Mouse (Mus musculus): Measurements from ENCODE around the gene Il1r1. TPM values are rescaled to one million over a fixed set of nuclear protein-coding genes. Genes with fewer than 3 reads are reported as not detected.

Gene Il1r1
- polyA plus RNA-seq, 1 experiment from 2014 or later: 7.5 TPM

DNA sequence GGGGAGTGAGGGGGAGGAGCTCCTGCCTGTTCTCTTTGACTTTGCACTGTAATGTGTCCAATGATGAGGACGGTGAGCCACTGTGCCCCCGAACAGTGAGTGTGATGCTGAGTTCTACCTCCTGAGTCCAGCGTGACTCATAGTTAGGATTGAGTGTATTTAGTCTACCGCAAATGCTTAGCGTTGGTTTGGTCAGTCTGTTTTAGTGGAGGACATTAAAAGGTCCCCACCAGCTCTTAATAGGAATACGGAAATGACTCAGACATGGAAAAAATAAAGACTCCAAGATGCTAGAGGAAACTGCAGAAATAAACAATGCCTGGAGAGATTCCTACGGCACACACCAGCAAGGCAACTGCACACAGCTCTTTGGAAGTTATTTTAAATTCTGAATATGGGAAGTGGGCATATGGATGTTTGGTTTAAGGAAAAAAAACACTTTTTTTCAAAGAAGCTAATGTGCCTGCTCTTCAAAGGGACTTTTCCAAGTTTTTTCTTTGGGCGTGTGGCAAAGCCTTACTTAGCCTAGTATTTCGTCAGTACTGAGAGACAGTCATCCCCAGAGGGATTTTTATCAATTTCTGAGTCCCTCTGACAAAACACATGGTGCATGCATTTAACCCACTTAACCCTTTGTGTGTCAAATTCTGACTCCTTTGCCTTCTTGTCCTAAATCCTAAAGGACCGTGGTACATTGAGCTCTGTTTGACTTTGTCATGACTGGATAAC, 50.6 kb downstream of the Il1r1 start:
- Histone ChIP-seq H3K36me3 (no peaks in the 10 kb centered on the region), H3K4me3 (replicated peaks) (no peak overlapping the region), H3K9ac (no peak overlapping the region), H3K9me3 (no peaks in the 10 kb centered on the region), H3K4me2 (replicated peaks) (no peak overlapping the region), H3K27ac (no peak overlapping the region), H3K27me3 (replicated peaks) (no peaks in the 10 kb centered on the region), H3K4me1 (replicated peaks) (no peaks in the 10 kb centered on the region)
- WGBS: 60% methylated on average over 10 of the region's 10 CpGs
- ATAC-seq: no peak

DNA sequence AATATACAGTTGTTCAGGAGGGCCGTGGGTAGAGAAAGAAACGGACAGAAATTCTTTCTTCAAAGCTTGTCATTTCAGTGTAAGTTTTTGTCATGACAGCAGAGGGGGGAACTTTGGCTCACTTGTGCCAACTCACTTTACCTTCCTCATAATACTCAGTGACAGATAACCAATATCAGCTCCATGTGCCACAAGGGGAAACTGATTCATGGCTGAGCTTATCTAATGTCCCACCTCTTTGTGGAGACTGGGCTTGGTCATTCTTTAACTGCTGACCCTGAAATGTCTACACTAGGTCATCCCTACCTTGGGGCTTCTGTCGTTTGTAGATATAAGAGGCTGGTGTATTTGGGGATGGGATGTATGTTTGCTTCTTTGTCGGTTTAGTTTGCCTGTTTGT, 53.1 kb downstream of the Il1r1 start:
- no peaks in the 10 kb centered on the region for H3K27me3 ChIP-seq (replicated peaks)
- ATAC-seq: no peak
- H3K4me1 ChIP-seq (replicated peaks): no peaks in the 10 kb centered on the region
- WGBS: 68% methylated on average over 4 of the region's 4 CpGs
- no peak overlapping the region for H3K4me3 ChIP-seq (replicated peaks)
- no peaks in the 10 kb centered on the region for H3K36me3 ChIP-seq
- H3K4me2 ChIP-seq (replicated peaks): no peak overlapping the region
- no peak overlapping the region for H3K9ac ChIP-seq
- no peaks in the 10 kb centered on the region for H3K9me3 ChIP-seq
- no peak overlapping the region for H3K27ac ChIP-seq

DNA sequence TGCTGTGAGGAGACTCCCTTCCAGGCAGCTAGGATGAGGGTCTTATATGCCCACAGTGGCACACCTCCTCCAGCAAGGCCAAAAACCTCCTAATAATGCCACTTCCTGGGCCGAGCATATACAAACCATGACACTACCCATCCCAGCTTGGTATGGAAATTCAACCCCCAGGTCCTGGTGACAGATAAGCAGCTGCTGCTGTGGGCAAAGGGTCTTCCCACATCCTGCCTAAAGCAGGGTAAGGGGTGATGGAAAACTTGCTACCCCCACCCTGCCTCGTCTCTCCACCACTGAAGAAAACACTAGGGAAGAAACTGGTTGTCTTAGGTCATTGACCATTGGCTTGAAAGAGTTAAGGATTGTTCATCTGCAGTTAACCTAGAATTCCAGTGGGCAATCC, 53.8 kb downstream of the Il1r1 start:
- Histone ChIP-seq H3K4me3 (replicated peaks) (no peak overlapping the region), H3K27ac (no peak overlapping the region), H3K36me3 (no peaks in the 10 kb centered on the region), H3K27me3 (replicated peaks) (no peaks in the 10 kb centered on the region), H3K9me3 (no peaks in the 10 kb centered on the region), H3K4me1 (replicated peaks) (no peaks in the 10 kb centered on the region), H3K9ac (no peak overlapping the region), H3K4me2 (replicated peaks) (no peak overlapping the region)
- ATAC-seq: no peak
- 85% methylated on average over 2 of the region's 2 CpGs for WGBS

DNA sequence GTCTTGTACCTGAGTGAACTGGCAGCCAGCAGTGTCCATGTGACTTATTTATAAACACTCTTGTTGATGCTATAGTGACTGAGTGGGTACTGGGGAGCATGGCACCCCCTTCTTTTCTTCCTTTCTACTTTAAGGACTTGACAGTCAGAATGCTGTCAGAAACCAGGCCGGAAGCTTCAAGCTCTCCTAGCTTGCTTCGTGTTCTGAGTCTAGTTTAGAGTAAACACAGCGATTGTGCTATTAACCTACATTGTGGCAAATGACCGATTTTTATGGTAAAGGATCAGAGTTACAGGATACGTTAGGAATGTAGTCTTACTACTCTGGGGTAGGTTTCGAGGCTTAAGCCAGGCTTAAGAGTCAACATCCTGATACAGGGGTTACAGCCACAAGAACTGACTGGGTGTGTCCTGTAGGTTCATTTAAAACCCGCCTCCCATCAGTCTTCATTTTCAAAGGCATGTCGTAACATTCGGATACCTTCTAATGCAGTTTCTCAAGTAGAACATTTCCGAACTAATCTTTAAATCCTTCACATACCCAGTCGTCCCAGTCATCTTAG, 54.4 kb downstream of the Il1r1 start:
- Histone ChIP-seq H3K4me1 (replicated peaks) (no peaks in the 10 kb centered on the region), H3K27ac (no peak overlapping the region), H3K4me3 (replicated peaks) (no peak overlapping the region), H3K9ac (no peak overlapping the region), H3K27me3 (replicated peaks) (no peaks in the 10 kb centered on the region), H3K36me3 (no peaks in the 10 kb centered on the region), H3K9me3 (no peaks in the 10 kb centered on the region), H3K4me2 (replicated peaks) (no peak overlapping the region)
- 63% methylated on average over 11 of the region's 11 CpGs for WGBS
- ATAC-seq: peak; percentile 77

DNA sequence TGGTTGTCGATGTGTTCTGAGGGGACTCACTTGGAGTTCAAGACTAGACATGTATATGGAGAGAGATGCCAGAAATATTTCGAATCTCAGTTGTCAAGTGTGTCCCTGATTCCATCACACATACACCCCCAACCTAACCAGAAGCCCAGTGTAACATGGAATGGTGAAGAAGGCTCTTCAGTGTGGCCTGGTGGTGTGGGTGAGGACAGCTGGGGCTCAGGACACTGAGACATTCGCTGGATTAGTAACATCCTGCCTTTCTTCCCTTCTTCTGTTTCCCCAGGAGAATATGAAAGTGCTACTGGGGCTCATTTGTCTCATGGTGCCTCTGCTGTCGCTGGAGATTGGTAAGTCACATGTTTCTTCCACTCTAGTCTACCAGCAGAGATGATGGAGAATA, 57.1 kb downstream of the Il1r1 start:
- Histone ChIP-seq H3K4me3 (replicated peaks) (no peak overlapping the region), H3K4me1 (replicated peaks) (no peaks in the 10 kb centered on the region), H3K9ac (no peak overlapping the region), H3K36me3 (no peaks in the 10 kb centered on the region), H3K4me2 (replicated peaks) (no peak overlapping the region), H3K9me3 (no peaks in the 10 kb centered on the region), H3K27ac (no peak overlapping the region), H3K27me3 (replicated peaks) (no peaks in the 10 kb centered on the region)
- no peak for ATAC-seq
- 86% methylated on average over 4 of the region's 4 CpGs for WGBS

DNA sequence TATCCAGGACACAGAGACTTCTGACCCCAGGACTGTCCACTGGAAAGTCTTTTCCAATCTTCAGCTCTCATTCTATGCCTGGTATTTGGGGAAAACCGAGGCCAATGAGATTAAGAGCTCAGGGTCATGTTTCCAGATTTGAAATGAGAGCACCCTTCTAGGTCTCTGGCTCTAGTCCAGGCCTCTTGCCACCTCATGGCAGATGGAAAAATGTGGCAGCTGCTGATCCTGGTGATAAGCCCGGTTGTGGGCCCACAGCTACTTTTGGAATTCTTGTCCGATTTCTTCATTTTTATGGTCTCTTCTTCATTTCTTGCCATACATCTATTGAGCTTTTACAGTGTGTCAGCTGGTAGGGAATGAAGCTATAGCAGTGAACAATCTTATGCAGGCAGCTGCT, 57.5 kb downstream of the Il1r1 start:
- Histone ChIP-seq H3K9me3 (no peaks in the 10 kb centered on the region), H3K4me3 (replicated peaks) (no peak overlapping the region), H3K4me1 (replicated peaks) (no peaks in the 10 kb centered on the region), H3K27ac (no peak overlapping the region), H3K36me3 (no peaks in the 10 kb centered on the region), H3K9ac (no peak overlapping the region), H3K27me3 (replicated peaks) (no peaks in the 10 kb centered on the region), H3K4me2 (replicated peaks) (no peak overlapping the region)
- WGBS: 81% methylated on average over 3 of the region's 3 CpGs
- no peak for ATAC-seq

DNA sequence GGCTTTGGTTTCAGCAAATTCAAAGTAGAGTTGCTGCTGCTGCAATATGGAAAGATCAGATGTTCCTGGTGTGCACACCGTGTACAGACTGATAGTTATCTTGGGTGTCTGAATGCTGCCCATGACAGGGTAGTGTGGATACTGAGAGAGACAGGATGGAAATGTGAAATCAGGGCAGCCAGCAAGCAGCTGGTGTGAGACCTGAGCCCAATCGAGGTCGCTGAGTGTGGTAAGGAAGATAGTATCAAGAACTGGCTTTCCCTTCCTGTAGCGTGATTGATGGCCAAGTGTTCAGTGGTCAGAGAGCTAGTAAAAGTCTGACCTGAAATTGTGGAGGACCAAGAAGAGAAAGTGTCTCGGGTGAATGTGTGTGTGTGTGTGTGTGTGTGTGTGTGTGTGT, 59.1 kb downstream of the Il1r1 start:
- WGBS: 68% methylated on average over 5 of the region's 5 CpGs
- H3K4me2 ChIP-seq (replicated peaks): no peak overlapping the region

DNA sequence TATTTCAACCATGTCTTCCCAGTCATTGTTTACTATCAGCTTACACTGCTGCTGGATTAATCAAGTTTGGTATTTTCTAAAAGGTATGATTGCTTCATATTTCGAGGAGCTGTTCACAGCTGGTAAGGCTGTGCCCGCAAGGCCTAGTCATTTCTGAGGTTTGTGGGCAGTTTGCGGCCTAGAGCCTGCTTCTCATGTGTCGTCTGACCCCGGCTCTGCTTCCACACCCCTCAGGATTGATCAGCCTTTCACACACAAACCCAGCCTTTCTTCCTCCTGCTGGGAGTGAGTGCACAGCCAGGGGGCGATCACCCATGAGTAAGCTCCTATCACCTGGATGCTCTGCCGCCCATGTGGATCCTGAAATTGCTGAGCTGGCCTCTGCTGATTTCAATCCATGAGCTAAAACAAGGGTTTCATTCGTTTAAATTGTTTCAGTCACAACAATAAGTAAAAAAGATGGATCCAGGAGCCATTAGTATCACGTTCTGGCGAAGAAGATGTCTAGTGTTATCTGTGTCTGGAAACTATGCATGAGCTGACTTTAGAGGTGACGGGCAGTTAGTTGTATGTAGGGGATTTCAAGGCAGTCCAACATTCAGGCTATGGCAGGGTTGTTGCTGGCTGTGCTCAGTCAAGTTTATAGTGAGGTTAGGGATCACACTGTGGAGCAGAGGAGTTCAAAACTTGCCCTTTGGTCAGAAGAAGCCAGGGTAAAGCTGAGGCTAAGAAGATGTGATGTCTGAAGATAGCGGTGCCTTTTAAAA, 65.8 kb downstream of the Il1r1 start:
- Histone ChIP-seq H3K27ac (no peak overlapping the region), H3K9ac (no peak overlapping the region), H3K36me3 (no peaks in the 10 kb centered on the region), H3K9me3 (no peaks in the 10 kb centered on the region), H3K4me1 (replicated peaks) (0 out of 2 replicates have a peak, but pooled peaks cover 3% of the 10 kb centered on the region), H3K27me3 (replicated peaks) (no peaks in the 10 kb centered on the region), H3K4me3 (replicated peaks) (no peak overlapping the region), H3K4me2 (replicated peaks) (no peak overlapping the region)
- ATAC-seq: no peak
- whole genome bisulfite sequencing: 76% methylated on average over 12 of the region's 12 CpGs

More for the DNA sequence above, 59.1 kb downstream of the Il1r1 start:
- no peaks in the 10 kb centered on the region for H3K9me3 ChIP-seq
- no peak overlapping the region for H3K27ac ChIP-seq
- no peak overlapping the region for H3K4me3 ChIP-seq (replicated peaks)
- no peak overlapping the region for H3K9ac ChIP-seq
- no peaks in the 10 kb centered on the region for H3K36me3 ChIP-seq
- no peak for ATAC-seq
- H3K4me1 ChIP-seq (replicated peaks): 0 out of 2 replicates have a peak, but pooled peaks cover 3% of the 10 kb centered on the region
- H3K27me3 ChIP-seq (replicated peaks): no peaks in the 10 kb centered on the region

DNA sequence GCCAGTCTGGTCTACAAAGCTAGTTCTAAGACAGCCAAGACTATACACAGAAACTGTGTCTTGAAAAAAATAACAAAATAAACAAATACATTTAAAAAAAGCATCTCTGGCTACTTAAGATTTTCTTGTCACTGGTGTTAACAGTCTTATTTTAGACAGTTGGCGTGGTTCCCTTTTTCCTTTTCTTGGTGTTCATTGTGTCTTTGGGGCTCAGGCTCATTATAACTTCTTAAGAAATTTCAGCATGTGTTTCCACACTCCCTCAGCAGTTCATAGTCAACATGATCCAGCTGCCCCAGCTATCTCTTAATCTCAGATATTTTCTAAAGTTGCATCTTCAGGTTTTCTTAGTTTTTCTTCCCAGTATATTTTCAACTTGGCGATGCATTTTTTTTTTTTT, 67.4 kb downstream of the Il1r1 start:
- 0 out of 2 replicates have a peak, but pooled peaks cover 3% of the 10 kb centered on the region for H3K4me1 ChIP-seq (replicated peaks)

DNA sequence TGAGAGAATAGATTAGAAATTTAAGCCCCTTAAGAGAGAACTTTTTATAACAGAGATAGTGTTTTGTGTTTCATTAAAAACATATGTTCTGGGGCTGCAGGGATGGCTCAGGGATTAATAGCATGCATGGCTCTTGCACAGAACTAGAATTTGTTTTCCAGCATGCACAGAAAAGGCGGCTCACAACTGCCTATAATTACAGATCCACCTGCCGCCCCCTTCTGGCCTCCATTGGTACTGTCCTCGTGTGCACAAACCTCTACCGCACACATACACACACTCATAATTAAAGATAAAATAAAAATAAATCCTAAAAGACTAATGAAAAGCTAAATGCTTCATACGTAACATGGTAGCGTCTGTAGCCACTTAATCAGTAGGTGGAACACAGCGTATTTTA, 69.0 kb downstream of the Il1r1 start:
- 94% methylated on average over 7 of the region's 7 CpGs for WGBS
- Histone ChIP-seq H3K4me1 (replicated peaks) (no peaks in the 10 kb centered on the region), H3K36me3 (no peaks in the 10 kb centered on the region), H3K9me3 (no peaks in the 10 kb centered on the region), H3K4me2 (replicated peaks) (no peak overlapping the region), H3K9ac (no peak overlapping the region), H3K4me3 (replicated peaks) (no peak overlapping the region), H3K27me3 (replicated peaks) (no peaks in the 10 kb centered on the region), H3K27ac (no peak overlapping the region)
- ATAC-seq: no peak

More for the DNA sequence above, 67.4 kb downstream of the Il1r1 start:
- H3K9me3 ChIP-seq: no peaks in the 10 kb centered on the region
- no peak overlapping the region for H3K4me2 ChIP-seq (replicated peaks)
- no peaks in the 10 kb centered on the region for H3K36me3 ChIP-seq
- no peak overlapping the region for H3K27ac ChIP-seq
- no peak overlapping the region for H3K4me3 ChIP-seq (replicated peaks)
- no peak overlapping the region for H3K9ac ChIP-seq
- no peaks in the 10 kb centered on the region for H3K27me3 ChIP-seq (replicated peaks)
- WGBS: 91% methylated on average over 2 of the region's 2 CpGs
- no peak for ATAC-seq

DNA sequence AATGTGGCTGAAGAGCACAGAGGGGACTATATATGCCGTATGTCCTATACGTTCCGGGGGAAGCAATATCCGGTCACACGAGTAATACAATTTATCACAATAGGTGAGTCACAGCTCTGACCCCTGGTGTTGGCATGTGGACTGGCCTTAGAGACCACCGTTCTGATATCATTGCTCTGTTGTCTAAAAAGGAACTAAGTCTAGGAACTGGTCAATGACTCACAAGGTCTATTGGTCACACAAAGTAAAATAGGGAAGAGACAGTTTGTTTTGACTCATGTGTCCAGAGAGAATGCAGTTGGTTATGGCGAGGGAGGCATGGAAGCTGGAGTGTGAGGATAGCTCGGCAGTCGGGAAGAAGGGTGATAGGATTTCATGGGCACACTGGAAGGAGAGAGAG, 69.9 kb downstream of the Il1r1 start:
- H3K9me3 ChIP-seq: no peaks in the 10 kb centered on the region
- no peak for ATAC-seq
- 79% methylated on average over 9 of the region's 9 CpGs for WGBS

DNA sequence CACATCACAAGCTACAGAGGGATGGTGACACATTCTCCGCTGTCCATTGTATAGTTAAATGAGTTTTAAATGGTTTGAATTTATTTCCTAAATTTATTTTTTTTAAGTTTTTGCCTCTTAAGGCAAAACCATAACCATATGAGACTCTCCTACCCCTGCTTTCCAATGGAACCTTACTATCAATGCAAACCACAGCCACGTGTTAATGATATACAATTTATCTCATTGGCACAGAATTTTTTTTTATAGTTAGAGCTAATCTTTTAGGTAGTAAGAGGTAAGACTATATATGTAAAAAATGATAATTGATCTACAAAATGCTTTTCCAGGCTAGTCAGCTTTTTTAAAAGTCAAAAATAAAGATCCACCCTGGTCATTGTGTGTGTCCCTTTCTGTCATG, 73.2 kb downstream of the Il1r1 start:
- Histone ChIP-seq H3K4me1 (replicated peaks) (no peaks in the 10 kb centered on the region), H3K27ac (no peak overlapping the region), H3K9ac (no peak overlapping the region), H3K4me2 (replicated peaks) (no peak overlapping the region), H3K36me3 (no peaks in the 10 kb centered on the region), H3K27me3 (replicated peaks) (no peaks in the 10 kb centered on the region), H3K9me3 (no peaks in the 10 kb centered on the region), H3K4me3 (replicated peaks) (no peak overlapping the region)
- WGBS: 87% methylated on average over 2 of the region's 2 CpGs
- no peak for ATAC-seq

More for the DNA sequence above, 69.9 kb downstream of the Il1r1 start:
- Histone ChIP-seq H3K36me3 (no peaks in the 10 kb centered on the region), H3K4me1 (replicated peaks) (no peaks in the 10 kb centered on the region), H3K4me3 (replicated peaks) (no peak overlapping the region), H3K27me3 (replicated peaks) (no peaks in the 10 kb centered on the region), H3K9ac (no peak overlapping the region), H3K4me2 (replicated peaks) (no peak overlapping the region), H3K27ac (no peak overlapping the region)
